Mouse (Mus musculus): ENCODE data around the gene Hoxd3.

The Hoxd3 gene

DNA sequence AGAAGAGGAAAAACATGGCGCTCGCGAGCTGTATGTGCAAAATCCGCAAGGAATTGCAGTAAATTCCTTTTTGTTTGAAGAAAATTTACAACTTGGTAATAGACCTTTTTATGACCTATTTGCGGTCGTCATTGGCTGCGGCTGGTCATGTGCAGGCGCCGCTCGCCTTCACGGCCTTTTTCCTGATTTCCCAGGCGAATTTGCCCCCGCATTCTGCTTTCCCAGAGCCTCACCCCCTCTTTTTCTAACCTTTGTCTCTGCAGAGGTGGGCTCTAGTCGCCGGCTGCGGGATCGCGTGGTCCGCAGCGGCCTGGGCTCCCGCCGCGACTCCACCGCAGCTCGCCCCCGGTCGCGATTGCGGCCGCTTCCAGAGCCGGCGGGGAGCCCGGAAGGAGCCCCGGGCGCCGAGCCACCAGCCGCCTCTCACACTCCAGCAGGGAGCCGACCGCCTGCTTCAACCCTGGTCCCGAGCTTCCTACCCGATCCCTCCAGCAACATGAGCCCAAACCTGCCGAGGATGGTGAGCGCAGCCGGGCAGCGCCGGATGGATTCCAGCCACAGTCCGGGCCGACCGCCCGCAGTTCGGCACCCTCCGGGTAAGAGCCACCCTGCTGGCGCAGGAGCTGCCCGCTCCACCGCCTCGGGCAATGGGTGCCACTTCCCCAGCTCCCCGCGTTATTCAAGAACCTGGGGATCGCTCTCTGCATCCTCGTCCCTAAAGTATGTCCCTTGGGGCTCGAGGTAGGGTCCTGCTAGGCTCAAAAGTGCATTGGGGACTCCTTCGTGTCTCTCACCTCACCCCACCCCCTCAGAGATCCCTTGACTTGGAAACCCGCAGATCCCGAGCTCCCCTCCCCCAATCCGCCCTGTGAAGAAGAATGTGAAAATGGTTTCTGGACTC, at the start of gene Hoxd3, which contains the start of gene Hoxd4:
Gene Hoxd3, plus strand, starts transcription at position 207 of the 901 bp plus-strand sequence.
Gene Hoxd4, plus strand, starts transcription at position 209 of the 901 bp plus-strand sequence.
- DNase-seq (ENCODE audit: low read depth in 1 of 2, low spot score in 2 of 2): no peak

DNA sequence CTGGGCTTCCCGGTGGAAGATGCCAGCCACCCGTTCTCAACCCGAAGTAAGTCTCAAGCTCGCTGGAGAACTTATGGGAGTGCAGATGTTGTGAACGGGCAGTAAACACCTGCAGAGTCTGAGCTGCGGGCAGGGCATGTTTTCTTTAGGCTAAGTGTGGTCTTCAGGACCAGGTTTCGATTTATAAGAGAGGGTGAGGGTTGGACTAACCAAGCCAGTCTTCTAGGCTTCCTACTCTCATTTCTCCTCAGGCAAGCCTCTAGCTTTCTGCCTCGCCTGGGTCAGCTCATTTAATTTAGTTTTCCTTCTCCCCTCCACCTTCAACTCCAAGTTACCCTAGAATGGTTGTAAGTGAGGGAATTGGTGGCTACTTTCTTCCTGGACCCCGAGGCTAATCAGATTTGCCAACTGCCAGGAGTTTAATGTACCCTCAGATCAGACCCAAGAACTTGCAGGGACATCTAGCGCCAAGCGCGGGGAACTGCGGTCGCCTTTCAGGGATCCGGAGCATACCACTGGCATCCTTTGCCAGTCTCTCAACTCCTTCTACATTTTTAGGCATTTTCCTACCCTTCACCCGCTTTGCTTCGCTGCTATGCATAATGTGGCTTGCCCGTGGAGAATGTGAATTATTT, 48.3 kb upstream of the Hoxd3 start:
- no peak for DNase-seq (ENCODE audit: low read depth in 1 of 2, low spot score in 2 of 2)

DNA sequence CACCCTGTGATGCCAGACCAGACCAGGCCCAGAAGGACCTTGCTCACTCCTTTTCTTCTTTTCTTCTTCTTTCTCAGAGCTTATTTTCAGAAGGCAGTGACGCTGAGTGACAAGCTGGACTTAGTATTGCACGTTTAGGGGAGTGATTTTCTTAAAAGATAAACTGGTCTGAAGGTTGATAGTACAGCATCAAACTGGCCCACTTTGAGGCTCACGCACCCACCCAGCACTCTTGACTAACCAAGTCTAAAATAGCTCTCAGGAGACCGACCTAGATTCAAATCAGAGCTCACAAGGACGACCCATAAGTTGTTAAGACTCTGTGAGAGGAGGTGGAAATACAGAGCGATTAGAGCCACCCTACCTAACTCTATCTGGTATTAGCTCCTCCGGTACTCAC, 45.3 kb upstream of the Hoxd3 start:
- DNase-seq (ENCODE audit: low read depth in 1 of 2, low spot score in 2 of 2): no peak

DNA sequence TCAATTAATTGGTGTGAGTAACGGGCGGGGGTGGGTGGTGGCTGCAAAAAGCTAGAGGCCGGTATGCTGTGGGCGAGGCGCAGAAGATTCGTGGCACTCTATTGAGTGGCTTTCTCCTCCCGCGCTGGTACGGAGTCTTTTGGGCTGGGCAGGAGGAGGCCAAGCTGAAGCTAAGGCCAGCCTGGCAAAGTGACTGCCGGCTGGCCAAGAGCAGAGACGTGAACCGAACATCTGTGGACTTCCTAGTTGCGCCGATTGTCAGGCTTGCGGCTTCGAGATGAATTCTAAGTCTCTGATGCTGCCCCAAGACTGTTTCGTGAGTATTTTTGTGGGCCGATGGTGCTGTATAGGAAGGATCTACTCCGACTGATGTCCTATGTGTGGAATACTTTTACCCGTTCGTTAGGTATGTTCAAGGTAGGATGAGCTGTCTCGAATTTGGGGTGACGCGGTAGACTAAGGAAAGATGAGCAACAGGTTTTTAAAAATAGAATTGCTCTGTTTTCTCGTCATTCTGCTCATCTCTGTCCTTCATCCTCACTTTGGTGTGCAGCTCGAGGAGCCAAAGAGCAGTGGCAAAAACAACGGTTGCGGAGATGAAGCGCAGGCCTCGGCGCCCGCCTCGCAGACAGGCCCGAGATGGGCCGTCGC, 44.4 kb upstream of the Hoxd3 start:
- no peak for DNase-seq (ENCODE audit: low read depth in 1 of 2, low spot score in 2 of 2)

DNA sequence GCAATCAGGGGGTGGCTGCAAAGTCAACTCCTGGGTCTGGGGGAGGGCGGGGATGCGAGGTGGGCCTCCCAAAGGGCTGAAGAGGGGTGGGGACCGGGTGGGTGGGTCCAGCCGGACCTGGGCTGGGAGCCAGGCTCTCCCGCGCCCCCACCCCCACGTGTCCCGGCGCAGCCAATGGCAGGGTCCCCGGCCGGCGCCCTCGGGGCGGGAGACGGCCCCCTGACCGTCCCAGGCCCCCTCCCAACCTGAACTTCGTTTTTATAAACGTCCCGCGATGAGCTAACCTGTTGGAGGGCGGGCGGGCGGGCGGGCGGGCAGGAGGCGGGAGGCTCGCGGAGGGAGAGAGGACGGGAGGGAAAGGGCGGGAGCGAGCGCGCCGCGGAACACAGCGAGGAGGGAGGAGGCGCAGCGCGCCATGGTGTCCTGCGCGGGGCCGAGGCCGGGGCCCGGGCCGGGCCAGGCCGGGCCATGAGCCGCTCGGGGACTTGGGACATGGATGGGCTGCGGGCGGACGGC, 43.8 kb upstream of the Hoxd3 start, which contains the start of gene Hoxd13:
Gene Hoxd13, plus strand, starts transcription at position 469 of the 516 bp plus-strand sequence.
- DNase-seq (ENCODE audit: low read depth in 1 of 2, low spot score in 2 of 2): no peak

DNA sequence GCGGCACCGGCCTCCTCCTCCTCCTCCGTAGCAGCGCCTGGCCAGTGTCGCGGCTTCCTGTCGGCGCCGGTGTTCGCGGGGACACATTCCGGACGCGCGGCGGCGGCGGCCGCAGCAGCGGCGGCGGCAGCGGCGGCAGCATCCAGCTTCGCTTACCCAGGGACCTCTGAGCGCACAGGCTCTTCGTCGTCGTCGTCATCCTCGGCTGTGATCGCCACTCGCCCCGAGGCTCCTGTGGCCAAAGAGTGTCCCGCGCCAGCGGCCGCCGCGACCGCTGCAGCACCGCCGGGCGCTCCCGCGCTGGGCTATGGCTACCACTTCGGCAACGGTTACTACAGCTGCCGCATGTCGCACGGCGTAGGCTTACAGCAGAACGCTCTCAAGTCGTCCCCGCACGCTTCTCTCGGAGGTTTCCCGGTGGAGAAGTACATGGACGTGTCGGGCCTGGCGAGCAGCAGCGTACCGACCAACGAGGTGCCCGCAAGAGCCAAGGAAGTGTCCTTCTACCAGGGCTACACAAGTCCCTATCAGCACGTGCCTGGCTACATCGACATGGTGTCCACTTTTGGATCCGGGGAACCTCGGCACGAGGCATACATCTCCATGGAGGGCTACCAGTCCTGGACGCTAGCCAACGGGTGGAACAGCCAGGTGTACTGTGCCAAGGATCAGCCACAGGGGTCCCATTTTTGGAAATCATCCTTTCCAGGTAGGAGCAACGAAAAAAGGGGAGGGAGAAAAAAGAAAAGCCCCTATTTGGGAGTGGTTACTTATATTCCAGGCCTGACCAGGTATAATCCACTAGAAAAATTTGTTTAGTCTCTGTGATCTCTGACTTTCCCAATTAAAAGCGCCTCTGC, 43.1 kb upstream of the Hoxd3 start:
- no peak for DNase-seq (ENCODE audit: low read depth in 1 of 2, low spot score in 2 of 2)

DNA sequence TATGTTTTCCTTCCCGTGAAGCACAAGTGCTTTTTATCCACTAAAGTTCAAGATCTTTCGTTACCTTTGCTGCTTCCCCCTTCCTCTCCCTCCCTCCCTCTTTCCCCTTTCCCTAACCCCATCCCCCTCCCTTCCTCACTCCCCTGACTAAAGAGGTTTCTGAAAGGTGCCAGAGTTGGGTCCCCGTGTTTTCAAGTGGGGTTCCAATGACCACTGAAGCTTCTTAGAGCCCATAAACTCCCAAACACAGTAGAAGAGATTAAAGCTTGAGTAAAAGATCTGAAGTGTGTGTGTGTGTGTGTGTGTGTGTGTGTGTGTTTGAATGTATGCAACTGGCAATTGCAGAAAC, 42.5 kb upstream of the Hoxd3 start:
- no peak for DNase-seq (ENCODE audit: low read depth in 1 of 2, low spot score in 2 of 2)

DNA sequence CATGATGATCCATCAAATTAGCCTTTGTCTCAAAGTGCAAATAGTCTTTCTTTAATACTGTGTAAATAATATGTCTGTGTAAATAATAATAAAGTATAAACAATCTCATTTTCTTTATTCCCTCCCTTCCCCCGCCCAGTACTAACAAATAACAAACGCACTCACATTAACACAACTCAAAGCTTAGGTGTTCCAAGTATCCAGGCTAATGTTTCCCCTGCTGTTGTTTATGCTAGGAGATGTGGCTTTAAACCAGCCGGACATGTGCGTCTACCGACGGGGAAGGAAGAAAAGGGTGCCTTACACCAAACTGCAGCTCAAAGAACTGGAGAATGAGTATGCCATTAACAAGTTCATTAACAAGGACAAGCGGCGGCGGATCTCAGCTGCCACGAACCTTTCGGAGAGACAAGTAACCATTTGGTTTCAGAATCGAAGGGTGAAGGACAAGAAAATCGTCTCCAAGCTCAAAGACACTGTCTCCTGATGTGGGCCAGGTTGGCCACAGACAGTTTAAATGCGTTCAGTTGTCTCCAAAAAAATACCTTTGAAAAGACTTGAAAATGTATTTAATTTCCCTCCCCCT, 42.0 kb upstream of the Hoxd3 start:
- DNase-seq (ENCODE audit: low read depth in 1 of 2, low spot score in 2 of 2): no peak

DNA sequence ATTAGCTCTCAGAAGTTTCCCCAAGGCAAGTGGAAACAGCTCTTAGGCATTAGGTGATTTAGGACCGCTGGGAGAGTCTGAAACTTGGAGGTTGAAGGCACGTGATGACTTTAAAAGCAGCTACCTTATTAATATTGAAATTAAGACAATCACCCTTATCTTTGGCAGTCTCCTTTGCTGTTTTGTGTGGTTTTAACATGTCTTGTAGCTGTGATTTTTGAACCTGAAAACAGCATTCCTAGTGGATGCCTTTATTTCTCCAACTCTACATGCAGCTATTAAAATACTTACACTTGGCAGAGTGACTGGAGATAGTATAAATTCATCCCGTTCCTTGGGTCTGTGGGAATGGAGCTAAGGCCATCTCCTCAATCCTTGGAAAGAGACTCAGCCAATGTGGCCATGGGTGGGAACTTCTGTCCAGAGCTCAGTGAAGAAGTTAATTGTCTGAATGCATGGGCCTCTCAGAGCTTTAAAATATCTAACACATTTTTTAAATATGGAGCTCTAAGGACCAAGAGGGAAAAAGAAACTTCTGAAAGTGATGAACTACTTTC, 41.0 kb upstream of the Hoxd3 start:
- no peak for DNase-seq (ENCODE audit: low read depth in 1 of 2, low spot score in 2 of 2)

DNA sequence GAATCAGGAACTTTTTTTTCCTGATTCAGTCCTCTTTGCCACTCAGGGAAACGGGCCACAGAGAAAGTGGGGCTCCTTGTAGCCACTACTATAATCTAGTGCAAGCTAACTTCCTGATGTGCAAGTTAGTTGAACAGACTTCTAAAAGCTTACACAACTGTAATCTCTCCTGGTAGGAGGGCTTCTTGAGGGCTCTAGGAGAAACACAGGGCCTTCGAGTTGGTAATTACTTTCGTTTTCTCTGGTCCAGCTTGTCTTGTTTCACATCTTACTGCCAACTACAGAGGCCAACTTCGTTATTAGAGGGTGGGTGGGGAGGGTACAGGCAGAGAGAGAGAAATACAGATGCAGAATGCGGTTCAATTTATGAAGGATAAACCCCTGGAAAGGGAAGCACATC, 39.9 kb upstream of the Hoxd3 start:
- no peak for DNase-seq (ENCODE audit: low read depth in 1 of 2, low spot score in 2 of 2)

DNA sequence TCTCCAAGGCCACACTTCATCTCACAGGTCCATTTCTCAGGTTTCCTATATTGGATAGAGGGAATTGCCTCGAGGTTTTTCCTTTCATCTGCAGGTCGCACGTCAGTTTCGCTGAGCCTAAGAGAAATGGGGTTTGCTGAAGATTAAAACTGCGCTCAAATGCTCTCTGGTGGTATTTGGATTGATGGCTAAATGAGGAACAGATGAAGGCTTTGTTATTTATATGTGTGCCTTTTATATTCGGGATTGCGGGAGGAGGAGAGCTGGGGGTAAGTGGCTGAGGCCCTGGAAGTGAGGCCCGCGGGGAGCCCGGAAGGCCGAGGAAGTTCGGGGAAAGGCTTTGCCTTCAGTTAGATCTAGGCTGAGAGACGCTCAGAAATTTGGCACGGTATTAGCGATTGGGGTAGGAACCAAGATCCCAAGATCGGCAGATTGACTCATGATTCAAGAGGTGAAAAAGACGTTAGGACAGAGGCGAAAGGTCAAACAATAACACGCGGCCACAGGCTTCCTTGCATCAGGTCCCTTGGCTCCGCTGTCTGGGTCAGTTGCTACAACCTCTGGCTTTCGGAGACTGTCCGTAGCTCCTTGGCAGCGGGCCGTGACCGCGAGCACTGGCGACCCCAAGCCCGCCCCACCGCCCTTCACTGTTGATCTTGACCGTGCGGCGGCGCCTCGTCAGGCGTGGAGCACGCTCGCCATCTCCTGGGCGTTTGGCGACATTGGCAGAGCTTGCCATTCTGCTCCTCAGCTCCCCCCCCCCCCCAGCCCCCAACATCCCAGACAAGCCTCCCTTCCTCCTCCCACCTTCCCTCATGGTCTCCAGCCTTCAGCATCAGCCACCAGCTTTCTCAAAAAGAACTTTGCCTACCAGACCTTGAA, 39.0 kb upstream of the Hoxd3 start:
- DNase-seq (ENCODE audit: low read depth in 1 of 2, low spot score in 2 of 2): no peak

DNA sequence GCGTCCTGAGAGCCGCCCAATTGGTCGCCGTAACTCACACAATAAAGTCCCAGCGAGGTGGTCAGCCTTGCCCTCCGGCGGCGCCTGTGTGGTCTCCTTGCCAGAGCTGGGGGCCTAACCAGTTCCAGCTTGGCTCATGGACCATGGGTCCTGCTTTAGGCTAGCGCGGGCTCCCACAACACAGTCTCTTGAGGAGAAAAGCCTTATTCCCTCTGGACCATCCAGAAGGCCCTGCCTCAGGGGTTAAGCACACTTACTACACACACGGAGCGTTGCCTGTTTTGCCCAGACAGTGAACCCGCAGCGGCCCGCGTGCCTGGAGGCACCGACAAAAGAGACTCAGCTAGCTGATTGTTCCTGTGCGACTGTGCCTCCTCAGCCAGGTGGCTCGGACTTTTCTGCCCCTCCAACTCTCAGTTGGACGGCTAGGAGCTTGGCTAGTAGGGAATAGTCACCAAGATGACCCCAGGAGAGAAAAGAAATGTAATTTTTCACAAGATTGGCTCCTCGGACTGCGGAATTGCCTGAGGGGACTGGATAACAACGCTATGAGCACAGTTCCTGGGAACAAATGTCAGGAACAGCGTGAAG, 37.8 kb upstream of the Hoxd3 start:
- DNase-seq (ENCODE audit: low read depth in 1 of 2, low spot score in 2 of 2): no peak

DNA sequence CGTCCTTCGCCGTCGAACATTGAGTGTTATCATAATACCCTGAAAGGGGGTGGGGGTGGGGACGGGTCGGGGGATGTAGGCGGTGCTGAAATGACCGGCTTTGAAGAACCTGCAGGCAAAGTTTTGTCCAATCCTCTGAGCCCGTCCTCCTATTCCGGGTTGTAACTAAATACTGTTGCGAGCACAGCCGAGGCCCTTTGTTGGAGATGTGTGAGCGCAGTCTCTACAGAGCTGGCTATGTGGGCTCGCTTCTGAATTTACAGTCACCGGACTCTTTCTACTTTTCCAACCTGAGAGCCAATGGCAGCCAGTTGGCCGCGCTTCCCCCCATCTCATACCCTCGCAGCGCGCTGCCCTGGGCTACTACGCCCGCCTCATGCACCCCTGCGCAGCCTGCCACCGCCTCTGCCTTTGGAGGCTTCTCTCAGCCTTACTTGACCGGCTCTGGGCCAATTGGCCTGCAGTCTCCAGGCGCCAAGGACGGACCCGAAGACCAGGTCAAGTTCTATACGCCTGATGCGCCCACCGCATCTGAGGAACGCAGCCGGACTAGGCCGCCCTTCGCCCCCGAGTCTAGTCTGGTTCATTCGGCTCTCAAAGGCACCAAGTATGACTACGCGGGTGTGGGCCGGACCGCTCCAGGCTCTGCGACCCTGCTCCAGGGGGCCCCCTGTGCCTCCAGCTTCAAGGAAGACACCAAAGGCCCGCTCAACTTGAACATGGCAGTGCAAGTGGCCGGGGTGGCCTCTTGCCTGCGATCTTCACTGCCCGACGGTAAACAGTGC, 36.7 kb upstream of the Hoxd3 start, which contains the start of gene Hoxd12:
Gene Hoxd12, plus strand, starts transcription at position 133 of the 785 bp plus-strand sequence.
- no peak for DNase-seq (ENCODE audit: low read depth in 1 of 2, low spot score in 2 of 2)

DNA sequence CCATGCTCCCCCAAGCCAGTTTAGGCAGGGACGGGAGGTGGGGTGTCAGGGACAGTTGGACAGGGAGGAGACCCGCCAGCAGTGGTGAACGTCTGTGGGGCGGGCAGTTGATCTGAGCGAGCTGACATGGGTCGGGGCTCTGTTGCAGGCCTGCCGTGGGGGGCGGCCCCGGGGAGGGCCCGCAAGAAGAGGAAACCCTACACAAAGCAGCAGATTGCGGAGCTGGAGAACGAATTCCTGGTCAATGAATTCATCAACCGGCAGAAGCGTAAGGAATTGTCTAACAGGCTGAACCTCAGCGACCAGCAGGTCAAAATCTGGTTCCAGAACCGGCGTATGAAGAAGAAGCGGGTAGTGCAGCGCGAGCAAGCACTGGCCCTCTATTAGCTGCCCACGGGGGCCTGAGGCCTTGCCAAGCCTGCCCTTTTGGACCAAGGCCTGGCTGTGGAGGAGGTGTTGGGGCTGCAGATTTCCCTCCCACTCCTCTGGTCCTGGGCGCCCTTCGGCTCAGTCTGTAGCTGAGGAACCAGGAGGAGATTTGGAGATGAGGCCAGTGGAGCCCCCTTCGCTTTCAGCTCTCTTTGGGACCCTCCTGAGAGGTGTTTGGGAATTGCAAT, 36.0 kb upstream of the Hoxd3 start:
- DNase-seq (ENCODE audit: low read depth in 1 of 2, low spot score in 2 of 2): no peak

DNA sequence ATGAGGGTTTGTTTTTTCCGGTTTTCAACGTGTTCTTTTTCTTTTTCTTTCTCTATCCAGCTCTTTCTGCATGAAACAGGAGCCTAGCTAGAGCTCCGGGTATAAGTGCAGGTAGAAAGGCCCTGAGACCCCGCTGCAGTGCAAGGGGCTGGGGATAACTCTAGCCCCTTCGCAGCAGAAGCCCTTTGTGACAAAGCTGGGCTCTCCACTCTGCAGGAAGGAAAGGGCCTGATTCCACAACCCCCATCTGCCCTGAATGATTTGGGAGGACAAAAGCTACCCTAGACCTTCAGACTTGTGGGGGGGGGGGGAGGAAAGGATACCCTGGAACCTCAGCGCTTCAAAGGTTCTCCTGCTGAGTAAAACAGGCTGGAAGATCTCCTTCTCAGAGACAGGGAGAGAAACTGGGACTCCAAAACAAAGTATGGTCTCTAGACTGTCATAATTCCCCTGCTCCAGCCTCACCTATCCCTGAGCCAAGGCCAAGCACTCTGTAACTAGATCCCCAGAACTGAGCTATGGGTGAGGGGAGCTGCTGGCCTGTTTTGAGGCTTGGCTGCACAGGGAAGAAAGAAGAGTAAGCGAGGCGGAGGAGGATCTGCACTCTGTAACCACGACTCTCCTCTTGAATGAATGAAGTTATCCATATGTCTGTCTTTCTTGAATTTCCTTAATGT, 35.2 kb upstream of the Hoxd3 start:
- DNase-seq (ENCODE audit: low read depth in 1 of 2, low spot score in 2 of 2): no peak

DNA sequence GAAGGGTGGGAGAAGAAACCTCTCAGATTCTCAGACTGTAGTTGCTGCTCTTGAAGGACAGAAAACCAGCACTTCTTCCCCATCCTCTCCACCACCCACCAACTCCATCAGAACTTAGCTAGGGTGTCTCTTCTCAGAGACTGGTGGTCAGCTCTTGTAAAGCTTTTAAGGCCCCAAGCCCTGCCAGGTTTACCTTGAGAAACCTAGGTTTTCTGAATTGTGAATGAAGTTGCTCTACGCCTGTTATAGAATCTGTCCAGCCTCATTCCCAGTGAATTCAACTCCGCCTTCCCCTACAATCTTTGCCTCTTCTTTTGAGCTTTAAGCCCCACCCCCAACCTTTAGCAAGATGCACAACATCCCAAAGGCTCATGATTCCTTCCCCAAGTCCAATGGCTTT, 34.6 kb upstream of the Hoxd3 start:
- DNase-seq (ENCODE audit: low read depth in 1 of 2, low spot score in 2 of 2): no peak
